Mouse (Mus musculus) MEL (cell line): Measurements from ENCODE around the gene Ror1.

Source experiments
- CTCF ChIP-seq, 3 experiments: IDR thresholded peaks in 2 of 3; conservative IDR thresholded peaks in 1 of 3; 2 replicates each; pipeline ENCODE4 v1.5.1; 2011 to 2012; ENCODE audit warnings: low read length in 3 of 3, low read depth in 2 of 3, mild to moderate bottlenecking in 2 of 3, improper control_type of control experiment in 1 of 3, inconsistent platforms in 1 of 3, mixed read lengths in 1 of 3, moderate library complexity in 1 of 3; ENCODE audit not compliant: control insufficient read depth in 1 of 3, insufficient read depth in 1 of 3, poor library complexity in 1 of 3, severe bottlenecking in 1 of 3
- EP300 ChIP-seq, 2 experiments: IDR thresholded peaks; 2 replicates each; pipeline ENCODE4 v1.6.1; 2011; ENCODE audit warnings: improper control_type of control experiment in 2 of 2, low read length in 2 of 2, low read depth in 1 of 2, mild to moderate bottlenecking in 1 of 2
- GATA1 ChIP-seq: IDR thresholded peaks from 2 replicates; pipeline ENCODE4 v1.6.1; 2011; ENCODE audit warnings: low read depth, low read length, improper control_type of control experiment
- MAX ChIP-seq: IDR thresholded peaks from 2 replicates; pipeline ENCODE4 v1.6.1; 2011; ENCODE audit warnings: low read length, improper control_type of control experiment
- NELFE ChIP-seq: IDR thresholded peaks from 2 replicates; pipeline ENCODE4 v1.6.1; 2011; ENCODE audit warnings: low read depth, low read length, improper control_type of control experiment
- POLR2A ChIP-seq, 2 experiments: IDR thresholded peaks; 2 replicates each; pipeline ENCODE4 v1.6.1; 2011 to 2012; ENCODE audit warnings: low read length in 2 of 2, mild to moderate bottlenecking in 2 of 2, control low read depth in 1 of 2, improper control_type of control experiment in 1 of 2, low read depth in 1 of 2, moderate library complexity in 1 of 2; ENCODE audit not compliant: control insufficient read depth in 1 of 2, insufficient read depth in 1 of 2, poor library complexity in 1 of 2
- POLR2AphosphoS2 ChIP-seq: IDR thresholded peaks from 2 replicates; pipeline ENCODE4 v1.6.1; 2011; ENCODE audit warnings: low read length, improper control_type of control experiment
- POLR2AphosphoS5 ChIP-seq: IDR thresholded peaks from 2 replicates; pipeline ENCODE4 v1.6.1; 2012; ENCODE audit warnings: low read depth, borderline replicate concordance, mild to moderate bottlenecking, inconsistent platforms, low read length, moderate library complexity, mixed read lengths
- RAD21 ChIP-seq: IDR thresholded peaks from 2 replicates; pipeline ENCODE4 v1.6.1; 2011; ENCODE audit warnings: mild to moderate bottlenecking, low read depth, low read length, improper control_type of control experiment
- SIN3A ChIP-seq: IDR thresholded peaks from 2 replicates; pipeline ENCODE4 v1.6.1; 2012; ENCODE audit warnings: low read length, improper control_type of control experiment, inconsistent platforms
- TAL1 ChIP-seq: IDR thresholded peaks from 2 replicates; pipeline ENCODE4 v1.6.1; 2012; ENCODE audit warnings: mild to moderate bottlenecking, inconsistent platforms, low read length, moderate library complexity, mixed read lengths
- USF2 ChIP-seq, 2 experiments: IDR thresholded peaks; 2 replicates each; pipeline ENCODE4 v1.6.1; 2011 to 2012; ENCODE audit warnings: improper control_type of control experiment in 2 of 2, low read length in 2 of 2, borderline replicate concordance in 1 of 2, inconsistent platforms in 1 of 2, low read depth in 1 of 2, mild to moderate bottlenecking in 1 of 2; ENCODE audit not compliant: insufficient read depth in 1 of 2
- ZC3H11A ChIP-seq: IDR thresholded peaks from 2 replicates; pipeline ENCODE4 v1.6.1; 2012; ENCODE audit warnings: low read depth, mild to moderate bottlenecking, inconsistent platforms, low read length, improper control_type of control experiment
- ZNF384 ChIP-seq: IDR thresholded peaks from 2 replicates; pipeline ENCODE4 v1.6.1; 2012; ENCODE audit warnings: low read depth, mild to moderate bottlenecking, inconsistent platforms, low read length, improper control_type of control experiment

DNA sequence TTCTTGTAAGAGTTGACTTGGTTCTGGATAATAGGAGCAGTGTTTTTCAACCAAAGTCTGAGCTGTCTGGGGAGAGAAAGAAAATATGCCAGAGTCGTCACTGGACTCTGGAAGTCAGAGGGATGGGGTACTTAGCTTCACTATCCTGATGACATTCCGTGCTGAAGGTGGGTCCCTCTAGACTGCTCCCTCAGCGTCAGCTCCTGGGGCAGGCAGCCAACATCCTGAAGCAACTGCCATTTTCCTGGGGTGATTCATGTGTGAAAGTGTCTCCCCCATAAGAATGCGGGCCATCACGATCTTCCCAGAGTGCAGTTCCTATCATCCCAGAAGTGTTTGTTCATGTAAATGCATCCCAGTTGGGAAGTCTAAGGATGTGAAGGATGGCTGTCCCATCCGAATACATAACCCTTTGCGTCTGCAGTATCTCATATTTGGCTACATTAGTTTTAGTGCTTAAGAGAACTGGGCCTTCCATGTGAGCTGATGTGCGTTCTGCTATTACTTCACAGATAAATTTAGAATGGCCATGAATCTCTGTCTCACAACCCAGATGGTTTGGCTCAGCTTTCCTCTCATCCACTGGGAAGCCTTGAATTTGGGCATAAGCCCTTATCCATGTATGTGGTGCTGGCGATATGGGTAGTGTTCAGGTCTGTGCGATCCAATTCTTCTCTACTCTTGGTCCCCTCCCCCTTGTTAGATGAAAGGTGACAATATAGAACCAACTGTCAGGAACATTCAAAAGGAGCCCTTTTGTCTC lies 216.4 kb downstream of the Ror1 start:
- TF ChIP-seq POLR2AphosphoS2 (no peak), CTCF (IDR thresholded peaks at IDR 0.05 in 2 of 3, conservative IDR thresholded peaks at IDR 0.05 in 1 of 3; ENCODE audit: control insufficient read depth in 1 of 3, insufficient read depth in 1 of 3, low read depth in 2 of 3, low read length in 3 of 3, poor library complexity in 1 of 3, severe bottlenecking in 1 of 3) (no peak), EP300 (IDR thresholded peaks at IDR 0.05; ENCODE audit: low read depth in 1 of 2, low read length in 2 of 2) (no peak), ZC3H11A (no peak), GATA1 (no peak), ZNF384 (no peak), POLR2AphosphoS5 (no peak), POLR2A (IDR thresholded peaks at IDR 0.05; ENCODE audit: control insufficient read depth in 1 of 2, insufficient read depth in 1 of 2, low read depth in 1 of 2, low read length in 2 of 2, poor library complexity in 1 of 2) (no peak), MAX (no peak), USF2 (IDR thresholded peaks at IDR 0.05; ENCODE audit: borderline replicate concordance in 1 of 2, insufficient read depth in 1 of 2, low read depth in 1 of 2, low read length in 2 of 2) (no peak), NELFE (no peak), RAD21 (no peak), SIN3A (no peak), TAL1 (no peak)
